Mouse (Mus musculus): ENCODE data around the gene Pigf.

DNA sequence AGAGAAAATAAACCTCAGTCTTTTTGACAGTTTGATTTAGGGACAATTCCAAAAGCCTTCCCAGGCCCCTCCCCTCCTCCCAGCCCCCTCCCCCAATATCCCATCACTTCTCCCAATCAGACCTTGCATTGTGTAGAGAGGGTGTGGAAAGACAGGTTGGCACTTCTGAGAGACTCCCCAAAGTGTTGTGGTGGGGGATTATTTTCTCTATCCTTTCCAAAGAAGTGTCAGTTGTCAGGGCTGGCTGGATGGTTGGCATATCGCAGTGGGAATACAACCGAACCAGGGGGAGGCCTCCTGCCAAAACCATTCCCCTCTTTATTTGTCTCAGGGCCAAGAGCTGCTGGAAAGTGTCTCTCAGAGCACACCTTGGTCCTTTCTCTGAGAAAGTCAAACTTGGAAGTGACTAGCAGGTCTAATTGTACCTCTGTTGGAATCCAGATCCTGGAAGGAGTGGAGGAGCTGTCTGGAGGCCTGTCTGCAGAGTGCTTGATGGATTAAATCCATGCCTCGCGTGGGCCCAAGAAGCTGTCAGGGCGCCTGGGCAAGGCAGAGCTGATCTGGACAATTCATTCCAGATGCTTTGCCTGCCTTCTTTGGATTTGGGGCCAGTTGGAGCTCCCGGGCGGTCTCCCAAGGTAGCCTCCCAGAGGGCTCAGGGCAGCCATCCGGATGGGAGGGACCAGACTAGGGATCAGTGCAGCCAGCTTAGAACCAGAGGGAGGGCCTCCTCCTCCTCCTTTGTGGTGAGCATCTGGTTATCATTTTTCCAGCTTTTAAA lies 32.5 kb upstream of the Pigf start:
- no peak for TF ChIP-seq CTCF (conservative IDR thresholded peaks at IDR 0.05; ENCODE audit: insufficient read depth, insufficient read length, low read depth, low read length)
- TF ChIP-seq POLR2A (IDR thresholded peaks at IDR 0.05; ENCODE audit: low read depth, low read length) = no peak
